Mouse (Mus musculus): ENCODE measurements at regions not wholly inside any gene's neighbourhood (a gene's known extent, or its start where the extent isn't known, plus 50 kb on each side); places are given as distances from the start of the nearest gene placed in this dataset.

GRCm38 (mm10) chr5:58705561-58705960, 987.8 kb downstream of the Pcdh7 start:
- no peak overlapping the region for H3K9ac ChIP-seq
- 92% methylated on average over 1 of the region's 1 CpGs for WGBS

DNA sequence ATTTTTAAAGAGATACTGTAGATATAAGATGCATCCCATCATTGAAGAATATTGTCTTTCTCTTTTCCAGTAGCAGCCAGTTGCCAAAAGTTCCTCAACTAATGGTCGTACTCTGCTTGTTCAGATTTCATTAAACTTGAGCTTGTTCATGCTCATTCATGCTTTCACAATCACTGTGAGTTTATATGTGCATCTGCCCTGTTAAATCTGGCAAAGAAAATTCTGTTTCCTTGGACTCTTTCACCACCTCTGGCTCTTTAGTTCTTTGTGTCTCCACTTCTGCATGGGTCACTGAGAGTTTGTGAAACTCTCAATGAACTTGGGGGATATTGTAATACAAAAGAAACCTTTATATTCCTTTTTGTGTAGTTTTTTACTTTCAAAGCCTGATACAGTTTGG, 994.6 kb downstream of the Pcdh7 start:
- no peaks in the 10 kb centered on the region for H3K4me1 ChIP-seq
- H3K4me3 ChIP-seq: no peak overlapping the region
- H3K27me3 ChIP-seq: no peaks in the 10 kb centered on the region
- WGBS: 67% methylated on average over 1 of the region's 1 CpGs
- H3K27ac ChIP-seq: no peak overlapping the region
- ATAC-seq (ENCODE audit: insufficient number of reproducible peaks, insufficient read depth, low FRiP score, low TSS enrichment, low read depth): no peak
- H3K36me3 ChIP-seq: no peaks in the 10 kb centered on the region
- no peak overlapping the region for H3K9ac ChIP-seq
- no peak overlapping the region for H3K4me2 ChIP-seq
- H3K9me3 ChIP-seq: no peaks in the 10 kb centered on the region

More at GRCm38 (mm10) chr5:58705561-58705960, 987.8 kb downstream of the Pcdh7 start:
- ATAC-seq (ENCODE audit: insufficient number of reproducible peaks, insufficient read depth, low FRiP score, low TSS enrichment, low read depth): no peak
- Histone ChIP-seq H3K27me3 (no peaks in the 10 kb centered on the region), H3K4me2 (no peak overlapping the region), H3K4me1 (no peaks in the 10 kb centered on the region), H3K27ac (no peak overlapping the region), H3K36me3 (no peaks in the 10 kb centered on the region), H3K4me3 (no peak overlapping the region), H3K9me3 (no peaks in the 10 kb centered on the region)

GRCm38 (mm10) chr5:58733366-58733765, 1015.6 kb downstream of the Pcdh7 start:
- H3K9me3 ChIP-seq: no peaks in the 10 kb centered on the region
- no peak for ATAC-seq (ENCODE audit: insufficient number of reproducible peaks, insufficient read depth, low FRiP score, low TSS enrichment, low read depth)
- no peak overlapping the region for H3K9ac ChIP-seq
- H3K4me3 ChIP-seq: no peak overlapping the region
- H3K27ac ChIP-seq: no peak overlapping the region
- no peak overlapping the region for H3K4me2 ChIP-seq
- H3K27me3 ChIP-seq: no peaks in the 10 kb centered on the region
- no peaks in the 10 kb centered on the region for H3K36me3 ChIP-seq
- WGBS: 89% methylated on average over 3 of the region's 3 CpGs
- no peaks in the 10 kb centered on the region for H3K4me1 ChIP-seq

GRCm38 (mm10) chr5:58733961-58734360, 1016.2 kb downstream of the Pcdh7 start:
- Histone ChIP-seq H3K27me3 (no peaks in the 10 kb centered on the region), H3K9me3 (no peaks in the 10 kb centered on the region), H3K9ac (no peak overlapping the region), H3K4me2 (no peak overlapping the region), H3K36me3 (no peaks in the 10 kb centered on the region), H3K4me3 (no peak overlapping the region), H3K4me1 (no peaks in the 10 kb centered on the region), H3K27ac (no peak overlapping the region)
- ATAC-seq (ENCODE audit: insufficient number of reproducible peaks, insufficient read depth, low FRiP score, low TSS enrichment, low read depth): no peak
- 90% methylated on average over 2 of the region's 2 CpGs for WGBS

GRCm38 (mm10) chr5:58736610-58737009, 1018.8 kb downstream of the Pcdh7 start:
- H3K9me3 ChIP-seq: no peaks in the 10 kb centered on the region
- H3K4me1 ChIP-seq: no peaks in the 10 kb centered on the region
- no peaks in the 10 kb centered on the region for H3K27me3 ChIP-seq
- H3K27ac ChIP-seq: no peak overlapping the region
- no peak overlapping the region for H3K4me2 ChIP-seq
- WGBS: 63% methylated on average over 9 of the region's 9 CpGs
- H3K4me3 ChIP-seq: no peak overlapping the region
- H3K9ac ChIP-seq: no peak overlapping the region
- ATAC-seq (ENCODE audit: insufficient number of reproducible peaks, insufficient read depth, low FRiP score, low TSS enrichment, low read depth): no peak
- H3K36me3 ChIP-seq: no peaks in the 10 kb centered on the region

DNA sequence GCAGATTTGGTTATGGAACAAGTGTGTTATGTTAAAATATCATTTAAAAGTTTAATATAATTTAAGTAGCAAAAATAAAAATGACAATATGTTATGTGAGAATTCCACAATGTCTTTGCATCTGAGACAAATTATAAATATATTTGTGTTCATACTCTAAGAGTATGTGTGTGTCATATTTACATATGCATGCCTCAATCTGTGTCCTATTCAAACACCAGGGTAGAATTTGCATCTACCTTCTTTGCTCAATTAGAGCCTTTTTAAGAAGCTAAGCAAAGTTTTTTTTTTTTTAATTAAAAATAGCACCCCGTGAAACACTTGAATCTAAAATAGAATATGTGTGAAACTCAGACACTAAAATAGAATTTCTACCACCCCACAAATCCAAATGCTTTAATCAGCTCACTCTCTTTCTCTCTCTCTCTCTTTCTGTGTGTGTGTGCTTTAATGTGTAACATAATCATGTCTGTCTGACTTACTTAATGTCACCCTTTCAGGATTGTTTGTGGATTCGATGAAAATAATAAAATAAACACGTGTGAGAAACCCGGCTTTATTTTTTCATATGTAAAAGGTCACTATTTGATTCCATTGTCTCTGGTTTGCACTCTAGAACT, 1019.6 kb downstream of the Pcdh7 start:
- Histone ChIP-seq H3K9ac (no peak overlapping the region), H3K27me3 (no peaks in the 10 kb centered on the region), H3K36me3 (no peaks in the 10 kb centered on the region), H3K27ac (no peak overlapping the region), H3K4me3 (no peak overlapping the region), H3K4me2 (no peak overlapping the region), H3K9me3 (no peaks in the 10 kb centered on the region), H3K4me1 (no peaks in the 10 kb centered on the region)
- 70% methylated on average over 4 of the region's 4 CpGs for WGBS
- ATAC-seq (ENCODE audit: insufficient number of reproducible peaks, insufficient read depth, low FRiP score, low TSS enrichment, low read depth): no peak

GRCm38 (mm10) chr5:58738041-58738440, 1020.3 kb downstream of the Pcdh7 start:
- ATAC-seq (ENCODE audit: insufficient number of reproducible peaks, insufficient read depth, low FRiP score, low TSS enrichment, low read depth): no peak
- WGBS: 62% methylated on average over 4 of the region's 4 CpGs
- no peaks in the 10 kb centered on the region for H3K4me1 ChIP-seq

GRCm38 (mm10) chr5:58740759-58741158, 1023.0 kb downstream of the Pcdh7 start:
- no peak for ATAC-seq (ENCODE audit: insufficient number of reproducible peaks, insufficient read depth, low FRiP score, low TSS enrichment, low read depth)
- no peaks in the 10 kb centered on the region for H3K4me1 ChIP-seq
- H3K27me3 ChIP-seq: no peaks in the 10 kb centered on the region
- 67% methylated on average over 1 of the region's 1 CpGs for WGBS
- H3K27ac ChIP-seq: no peak overlapping the region
- no peak overlapping the region for H3K9ac ChIP-seq
- H3K4me2 ChIP-seq: no peak overlapping the region
- no peak overlapping the region for H3K4me3 ChIP-seq
- H3K9me3 ChIP-seq: no peaks in the 10 kb centered on the region
- H3K36me3 ChIP-seq: no peaks in the 10 kb centered on the region

More at GRCm38 (mm10) chr5:58738041-58738440, 1020.3 kb downstream of the Pcdh7 start:
- Histone ChIP-seq H3K4me2 (no peak overlapping the region), H3K9me3 (no peaks in the 10 kb centered on the region), H3K27me3 (no peaks in the 10 kb centered on the region), H3K27ac (no peak overlapping the region), H3K4me3 (no peak overlapping the region), H3K9ac (no peak overlapping the region), H3K36me3 (no peaks in the 10 kb centered on the region)

DNA sequence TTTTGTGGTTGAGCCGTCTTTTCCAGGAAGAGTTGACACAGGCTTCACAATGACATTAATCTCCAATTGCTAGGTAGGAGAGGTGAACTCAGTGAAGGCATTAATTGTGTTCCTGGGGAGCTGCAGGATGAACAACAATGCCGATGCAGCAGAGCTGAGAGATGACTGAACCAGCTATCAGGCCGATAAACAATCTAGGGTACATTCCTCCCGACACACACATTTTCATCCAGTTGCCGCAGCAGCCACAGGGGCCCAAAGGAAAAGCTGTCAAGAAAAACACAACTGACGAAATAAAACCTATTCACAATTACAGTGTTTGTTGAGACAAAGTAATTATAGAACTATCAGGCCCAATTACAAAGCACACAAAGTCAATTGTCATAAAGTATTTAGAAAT, 1029.9 kb downstream of the Pcdh7 start:
- Histone ChIP-seq H3K4me2 (0 out of 2 replicates have a peak overlapping the region, but pooled peaks have one; percentile 1), H3K27ac (no peak overlapping the region), H3K27me3 (no peaks in the 10 kb centered on the region), H3K9me3 (no peaks in the 10 kb centered on the region), H3K9ac (no peak overlapping the region), H3K4me3 (no peak overlapping the region), H3K4me1 (no peaks in the 10 kb centered on the region), H3K36me3 (no peaks in the 10 kb centered on the region)
- 18% methylated on average over 6 of the region's 6 CpGs for WGBS
- no peak for ATAC-seq (ENCODE audit: insufficient number of reproducible peaks, insufficient read depth, low FRiP score, low TSS enrichment, low read depth)

DNA sequence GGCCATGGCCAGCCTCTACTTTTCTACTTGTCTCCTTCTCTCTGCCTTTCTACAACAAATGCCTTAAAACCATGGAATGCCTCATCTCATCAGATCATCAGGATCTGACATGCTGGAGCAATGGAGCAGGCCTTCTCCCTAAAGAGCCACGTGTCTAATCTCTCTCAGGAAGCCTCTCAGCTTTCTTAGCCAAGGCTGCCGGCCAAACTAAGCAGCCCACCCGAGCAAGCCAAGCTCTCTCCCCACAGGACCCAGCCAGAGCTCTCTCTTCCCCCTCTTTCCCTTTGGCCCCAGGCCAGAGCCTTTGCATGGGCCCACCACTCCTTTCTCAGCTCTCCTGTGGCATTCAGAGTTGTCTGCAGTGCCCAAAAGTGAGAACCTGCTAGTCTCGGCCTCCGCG, 1034.0 kb downstream of the Pcdh7 start:
- ATAC-seq (ENCODE audit: insufficient number of reproducible peaks, insufficient read depth, low FRiP score, low TSS enrichment, low read depth): no peak
- no peak overlapping the region for H3K9ac ChIP-seq
- 68% methylated on average over 6 of the region's 6 CpGs for WGBS
- no peaks in the 10 kb centered on the region for H3K27me3 ChIP-seq
- H3K9me3 ChIP-seq: no peaks in the 10 kb centered on the region
- no peaks in the 10 kb centered on the region for H3K36me3 ChIP-seq
- no peak overlapping the region for H3K4me2 ChIP-seq
- H3K4me3 ChIP-seq: no peak overlapping the region
- no peak overlapping the region for H3K27ac ChIP-seq
- H3K4me1 ChIP-seq: no peaks in the 10 kb centered on the region
